Mouse (Mus musculus) E14TG2a.4 (cell line): ENCODE measurements around the gene Hand1.

ENCODE experiments used
- H3K27me3 ChIP-seq: 2 replicates; pipeline ENCODE4 v1.6.1; 2014; ENCODE audit warnings: low read length, control low read depth; ENCODE audit not compliant: insufficient read depth
- H3K36me3 ChIP-seq: 2 replicates; pipeline ENCODE4 v1.6.1; 2014; ENCODE audit warnings: low read length, control low read depth; ENCODE audit not compliant: insufficient read depth
- H3K4me1 ChIP-seq: replicated peaks from 2 replicates; pipeline ENCODE4 v1.6.1; 2014; ENCODE audit warnings: low read depth, low read length, control low read depth
- H3K4me3 ChIP-seq: replicated peaks from 2 replicates; pipeline ENCODE4 v1.5.1; 2014; ENCODE audit warnings: mild to moderate bottlenecking, low read length
- H3K9me3 ChIP-seq: 2 replicates; pipeline ENCODE4 v1.6.1; 2014; ENCODE audit warnings: low read length, control low read depth
- CTCF ChIP-seq: conservative IDR thresholded peaks from 2 replicates; pipeline ENCODE4 v1.5.1; 2014; ENCODE audit warnings: low read length
- NANOG ChIP-seq: IDR thresholded peaks from 2 replicates; pipeline ENCODE4 v1.6.1; 2014; ENCODE audit warnings: borderline replicate concordance, low read length, mixed read lengths
- POU5F1 ChIP-seq: IDR thresholded peaks from 2 replicates; pipeline ENCODE4 v1.6.1; 2014; ENCODE audit warnings: low read length, borderline replicate concordance

Hand1 gene

GRCm38 (mm10) chr11:57799456-57799855, 33.2 kb downstream of the Hand1 start:
- H3K27me3 ChIP-seq: peaks cover 8% of the 10 kb centered on the region
- no peak overlapping the region for H3K4me3 ChIP-seq
- H3K36me3 ChIP-seq: no peaks in the 10 kb centered on the region
- peaks cover 53% of the 10 kb centered on the region for H3K4me1 ChIP-seq
- H3K9me3 ChIP-seq: no peaks in the 10 kb centered on the region
- TF ChIP-seq NANOG: no peak
- TF ChIP-seq CTCF: no peak
- TF ChIP-seq POU5F1: no peak

DNA sequence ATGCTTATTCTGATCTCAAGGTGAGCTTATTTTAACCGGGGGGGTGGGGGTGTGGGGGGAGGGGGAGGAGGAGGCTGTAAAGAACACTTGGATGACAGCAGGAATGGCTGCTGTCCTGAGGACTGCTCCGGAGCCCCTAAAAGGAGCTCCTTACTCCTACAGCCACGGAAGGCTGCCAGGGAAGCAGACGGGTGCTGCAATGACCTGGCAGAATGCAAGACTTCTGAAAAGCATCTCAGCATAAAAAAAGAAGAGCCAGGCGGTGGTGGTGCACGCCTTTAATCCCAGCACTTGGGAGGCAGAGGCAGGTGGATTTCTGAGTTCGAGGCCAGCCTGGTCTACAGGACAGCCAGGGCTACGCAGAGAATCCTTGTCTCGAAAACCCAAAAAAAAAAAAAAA, 34.8 kb downstream of the Hand1 start:
- Histone ChIP-seq H3K27me3 (peaks cover 6% of the 10 kb centered on the region), H3K4me1 (peaks cover 48% of the 10 kb centered on the region), H3K4me3 (no peak overlapping the region), H3K9me3 (no peaks in the 10 kb centered on the region), H3K36me3 (no peaks in the 10 kb centered on the region)
- TF ChIP-seq NANOG (no peak), POU5F1 (no peak)

DNA sequence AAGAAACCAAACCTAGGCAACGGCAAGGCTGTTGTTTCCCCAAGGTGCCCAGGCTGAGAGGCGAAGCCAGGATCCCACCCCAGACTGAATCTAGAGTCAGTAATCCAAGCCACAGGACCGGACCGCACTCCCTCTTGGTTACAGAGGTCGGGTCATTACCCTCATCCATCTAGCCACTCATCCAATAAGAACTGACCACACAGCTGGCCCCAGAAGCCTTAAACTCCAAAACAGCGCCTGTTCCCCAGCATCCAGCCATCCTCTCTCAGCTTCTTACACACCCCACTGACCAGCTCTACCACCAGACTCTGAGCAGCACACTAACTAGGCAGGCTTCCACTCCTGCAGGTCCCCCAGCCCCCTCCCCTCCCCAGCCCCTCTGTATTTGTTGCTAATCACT, 37.5 kb downstream of the Hand1 start:
- peaks cover 62% of the 10 kb centered on the region for H3K4me1 ChIP-seq
- no peaks in the 10 kb centered on the region for H3K9me3 ChIP-seq
- no peak overlapping the region for H3K4me3 ChIP-seq
- H3K27me3 ChIP-seq: no peaks in the 10 kb centered on the region
- TF ChIP-seq POU5F1: no peak
- no peak for TF ChIP-seq CTCF
- H3K36me3 ChIP-seq: no peaks in the 10 kb centered on the region

GRCm38 (mm10) chr11:57790866-57791535, 41.6 kb downstream of the Hand1 start:
- Histone ChIP-seq H3K4me1 (peaks cover 69% of the 10 kb centered on the region), H3K4me3 (peak overlapping the region; percentile 48; the same call in 1 of the 2 replicates), H3K9me3 (no peaks in the 10 kb centered on the region), H3K36me3 (no peaks in the 10 kb centered on the region), H3K27me3 (no peaks in the 10 kb centered on the region)
- TF ChIP-seq POU5F1: no peak
- no peak for TF ChIP-seq CTCF
- TF ChIP-seq NANOG: no peak

DNA sequence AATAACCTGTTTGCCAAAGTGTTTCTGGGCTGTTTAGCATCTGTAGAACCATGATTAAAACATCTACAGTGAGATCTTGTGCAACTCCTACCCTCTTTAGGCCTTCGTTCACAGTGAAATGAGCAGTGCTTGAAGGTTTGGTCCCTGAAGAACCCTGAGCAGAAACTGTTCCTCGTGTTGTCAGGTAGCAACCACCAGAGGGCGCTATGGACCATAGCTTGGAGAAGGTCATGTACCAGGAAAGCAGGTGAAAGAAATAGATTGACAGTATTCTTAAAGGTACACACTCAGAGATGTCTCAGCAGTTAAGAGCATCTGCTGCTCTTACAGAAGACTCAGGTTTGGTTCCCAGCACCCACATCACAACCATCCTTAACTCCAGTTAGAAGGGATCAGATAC, 44.7 kb downstream of the Hand1 start:
- H3K36me3 ChIP-seq: peaks cover 8% of the 10 kb centered on the region; the same call in 1 of the 2 replicates
- no peaks in the 10 kb centered on the region for H3K9me3 ChIP-seq
- H3K4me3 ChIP-seq: no peak overlapping the region
- TF ChIP-seq NANOG (no peak), POU5F1 (no peak), CTCF (peak; percentile 25)
- peaks cover 7% of the 10 kb centered on the region; the same call in 1 of the 2 replicates for H3K27me3 ChIP-seq
- peaks cover 63% of the 10 kb centered on the region for H3K4me1 ChIP-seq

DNA sequence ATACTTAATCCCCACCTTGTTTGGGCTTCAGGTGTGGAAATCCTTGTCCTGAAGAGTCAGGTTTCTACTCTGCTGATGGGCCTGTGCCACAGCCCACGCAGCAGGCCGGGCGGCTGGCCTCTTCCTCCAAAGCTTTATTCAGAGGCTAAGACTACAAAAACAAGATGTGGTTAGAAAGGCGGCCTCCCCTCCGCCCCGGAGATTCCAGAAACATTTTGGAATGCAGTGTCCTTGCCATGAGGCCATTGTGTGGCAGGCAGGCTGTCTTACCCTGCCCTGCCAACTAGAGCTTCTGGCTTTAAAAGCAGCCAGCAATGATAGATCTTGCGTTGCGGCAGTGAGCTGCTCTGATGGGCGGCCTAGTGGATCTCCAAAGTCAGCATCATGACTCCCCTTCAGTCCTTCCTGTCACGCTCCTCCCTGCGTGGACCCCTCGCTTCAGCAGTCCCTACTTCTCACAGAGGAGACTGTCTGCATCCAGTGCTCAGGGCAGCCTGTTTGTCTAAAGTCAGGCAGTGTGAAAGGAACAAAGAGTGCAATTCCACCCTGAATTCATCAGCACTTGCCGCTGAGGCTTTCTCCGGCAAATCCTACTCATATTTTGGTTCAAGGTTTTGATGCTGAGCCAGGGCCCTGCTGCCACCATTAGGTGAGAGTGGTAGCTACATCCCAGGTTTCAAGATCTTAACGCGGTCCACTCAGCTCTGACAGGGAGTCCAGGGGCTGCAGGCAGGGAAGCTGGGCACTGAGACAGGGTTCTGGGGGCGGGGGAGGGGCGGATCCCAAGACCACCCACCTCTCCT, 45.8 kb downstream of the Hand1 start:
- peak overlapping the region; percentile 62 for H3K4me3 ChIP-seq
- peaks cover 13% of the 10 kb centered on the region for H3K36me3 ChIP-seq
- H3K4me1 ChIP-seq: peaks cover 54% of the 10 kb centered on the region
- no peaks in the 10 kb centered on the region for H3K9me3 ChIP-seq
- peaks cover 7% of the 10 kb centered on the region; the same call in 1 of the 2 replicates for H3K27me3 ChIP-seq
- TF ChIP-seq CTCF: no peak
- TF ChIP-seq POU5F1: no peak
- no peak for TF ChIP-seq NANOG

GRCm38 (mm10) chr11:57779824-57780223, 52.8 kb downstream of the Hand1 start:
- TF ChIP-seq NANOG (no peak), POU5F1 (no peak), CTCF (no peak)
- H3K36me3 ChIP-seq: peaks cover 16% of the 10 kb centered on the region
- peaks cover 4% of the 10 kb centered on the region; the same call in 1 of the 2 replicates for H3K27me3 ChIP-seq
- H3K4me3 ChIP-seq: peak overlapping the region; percentile 54
- no peaks in the 10 kb centered on the region for H3K9me3 ChIP-seq
- peaks cover 36% of the 10 kb centered on the region for H3K4me1 ChIP-seq
